Mouse (Mus musculus) megakaryocyte progenitor cell, adult 5-6 weeks (primary cell): Measurements from ENCODE around the gene Iqch. TPM values are rescaled to one million over a fixed set of nuclear protein-coding genes. Genes with fewer than 3 reads are reported as not detected.

Experiments used
- ATAC-seq: replicated peaks from 2 replicates; pipeline ENCODE4 v1.8.0; 2016; ENCODE audit warnings: mild to moderate bottlenecking, moderate TSS enrichment, inconsistent platforms; ENCODE audit not compliant: poor library complexity
- total RNA-seq, 2 experiments: library from RNA; stranded (forward) in 1 of 2; stranded (reverse) in 1 of 2; fragments of 157-497, 149-512 nt in 1 of 2; fragments of 200-1000 nt in 1 of 2; gene quantifications; 2 replicates each; pipeline versions ENCODE4 v1.2.3 to v1.2.4; 2015 to 2017

The Iqch gene
- total RNA-seq, 2 experiments from 2014 or later = not detected

GRCm38 (mm10) chr9:63501516-63501915 is 100.8 kb downstream of the Iqch start:
- no peak for ATAC-seq

GRCm38 (mm10) chr9:63499912-63500311 is 102.4 kb downstream of the Iqch start:
- no peak for ATAC-seq

GRCm38 (mm10) chr9:63495786-63496185 is 106.5 kb downstream of the Iqch start:
- ATAC-seq = peak; percentile 46; the same call in 1 of the 2 replicates

- no peak for ATAC-seq
Measured at GRCm38 (mm10) chr9:63493746-63494145, 108.5 kb downstream of the Iqch start.

GRCm38 (mm10) chr9:63492291-63492690 is 110.0 kb downstream of the Iqch start:
- ATAC-seq = peak; percentile 48

GRCm38 (mm10) chr9:63490521-63491307 is 111.6 kb downstream of the Iqch start:
- ATAC-seq = no peak

- no peak for ATAC-seq
Measured at GRCm38 (mm10) chr9:63489156-63489555, 113.1 kb downstream of the Iqch start.

- ATAC-seq = no peak
Measured at GRCm38 (mm10) chr9:63465561-63465960, 136.7 kb downstream of the Iqch start.

- peak; percentile 55; the same call in 1 of the 2 replicates for ATAC-seq
Measured at GRCm38 (mm10) chr9:63462296-63462695, 140.0 kb downstream of the Iqch start.

GRCm38 (mm10) chr9:63456401-63456800 is 145.9 kb downstream of the Iqch start:
- no peak for ATAC-seq

- ATAC-seq = no peak
Measured at GRCm38 (mm10) chr9:63454341-63454740, 148.0 kb downstream of the Iqch start.

GRCm38 (mm10) chr9:63450531-63451030 is 151.7 kb downstream of the Iqch start:
- ATAC-seq = no peak

- ATAC-seq = no peak
Measured at GRCm38 (mm10) chr9:63443695-63444094, 158.6 kb downstream of the Iqch start.

GRCm38 (mm10) chr9:63430652-63431051 is 171.6 kb downstream of the Iqch start:
- ATAC-seq = no peak

GRCm38 (mm10) chr9:63421096-63421736 is 181.1 kb downstream of the Iqch start:
- ATAC-seq = no peak

- no peak for ATAC-seq
Measured at GRCm38 (mm10) chr9:63420396-63420795, 181.9 kb downstream of the Iqch start.

- no peak for ATAC-seq
Measured at GRCm38 (mm10) chr9:63400176-63400575, 202.1 kb downstream of the Iqch start.

GRCm38 (mm10) chr9:63399463-63399815 is 202.9 kb downstream of the Iqch start:
- ATAC-seq = no peak; the same call in 1 of the 2 replicates

GRCm38 (mm10) chr9:63398611-63399462 is 203.5 kb downstream of the Iqch start, which contains the start of gene 2300009A05Rik:
TSS of gene 2300009A05Rik (minus strand) at chr9:63399246.
- peak; percentile 99 for ATAC-seq

- ATAC-seq = no peak
Measured at GRCm38 (mm10) chr9:63395612-63396011, 206.7 kb downstream of the Iqch start.

- ATAC-seq = no peak
Measured at GRCm38 (mm10) chr9:63391307-63391706, 211.0 kb downstream of the Iqch start.
